Mouse (Mus musculus): ENCODE data around the gene Fa2h. TPM values are rescaled to one million over a fixed set of nuclear protein-coding genes. Genes with fewer than 3 reads are reported as not detected.
"Not testable (repeated sequence)": the region's sequence is repeated elsewhere in the genome, so short reads cannot be mapped to it uniquely, and the experiment has no call there.

Fa2h gene
- polyA plus RNA-seq, 1 experiment from 2014 or later, result not detected

DNA sequence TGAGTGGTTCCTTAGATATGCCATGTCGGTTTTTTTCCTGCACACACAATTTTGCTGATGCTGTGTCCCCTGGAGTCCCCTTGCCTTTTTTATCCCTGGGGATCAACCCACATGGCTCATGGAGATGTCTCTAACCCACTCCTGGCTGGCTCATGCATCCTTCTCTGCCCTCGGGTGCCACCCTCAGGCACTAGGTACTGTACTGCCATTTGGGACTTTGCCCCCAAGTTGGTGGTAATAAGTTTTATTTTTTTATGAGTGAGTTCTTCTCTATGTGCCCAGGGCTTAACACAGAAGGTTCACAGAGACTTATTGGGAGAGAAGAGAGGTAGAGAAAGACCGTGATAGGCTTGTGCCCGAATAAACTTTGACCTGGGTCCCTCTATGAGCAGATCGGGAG is 41.3 kb downstream of the Fa2h start:
- H3K9ac ChIP-seq, result no peak overlapping the region
- H3K36me3 ChIP-seq, result no peaks in the 10 kb centered on the region
- no peak for ATAC-seq (ENCODE audit: low FRiP score, low read depth)
- H3K27me3 ChIP-seq (replicated peaks), result no peaks in the 10 kb centered on the region
- no peak overlapping the region for H3K4me2 ChIP-seq (replicated peaks)
- no peaks in the 10 kb centered on the region for H3K4me1 ChIP-seq
- no peak overlapping the region for H3K27ac ChIP-seq
- 89% methylated on average over 5 of the region's 5 CpGs for WGBS
- H3K4me3 ChIP-seq, result no peak overlapping the region
- H3K9me3 ChIP-seq, result no peaks in the 10 kb centered on the region

DNA sequence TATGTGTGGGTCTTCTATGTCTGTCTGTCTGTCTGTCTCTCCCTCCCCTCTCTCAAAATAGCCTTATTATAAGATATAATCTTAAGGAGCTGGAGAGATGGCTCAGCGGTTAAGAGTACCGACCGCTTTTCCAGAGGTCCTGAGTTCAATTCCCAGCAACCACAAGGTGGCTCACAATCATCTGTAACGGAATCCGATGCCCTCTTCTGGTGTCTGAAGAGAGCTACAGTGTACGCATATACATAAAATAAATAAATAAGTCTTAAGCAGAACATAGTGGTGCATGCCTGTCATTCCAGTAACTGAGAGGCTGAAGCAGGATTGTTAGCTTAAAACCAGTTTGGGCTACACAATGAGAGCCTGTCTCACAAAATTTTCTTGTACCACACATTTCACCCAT is 43.0 kb downstream of the Fa2h start:
- no peak for ATAC-seq (ENCODE audit: low FRiP score, low read depth)
- Histone ChIP-seq H3K9ac (no peak overlapping the region), H3K27ac (no peak overlapping the region), H3K9me3 (no peaks in the 10 kb centered on the region), H3K4me3 (no peak overlapping the region), H3K36me3 (no peaks in the 10 kb centered on the region), H3K4me1 (no peaks in the 10 kb centered on the region), H3K27me3 (replicated peaks) (no peaks in the 10 kb centered on the region), H3K4me2 (replicated peaks) (no peak overlapping the region)
- WGBS, result 89% methylated on average over 6 of the region's 6 CpGs

DNA sequence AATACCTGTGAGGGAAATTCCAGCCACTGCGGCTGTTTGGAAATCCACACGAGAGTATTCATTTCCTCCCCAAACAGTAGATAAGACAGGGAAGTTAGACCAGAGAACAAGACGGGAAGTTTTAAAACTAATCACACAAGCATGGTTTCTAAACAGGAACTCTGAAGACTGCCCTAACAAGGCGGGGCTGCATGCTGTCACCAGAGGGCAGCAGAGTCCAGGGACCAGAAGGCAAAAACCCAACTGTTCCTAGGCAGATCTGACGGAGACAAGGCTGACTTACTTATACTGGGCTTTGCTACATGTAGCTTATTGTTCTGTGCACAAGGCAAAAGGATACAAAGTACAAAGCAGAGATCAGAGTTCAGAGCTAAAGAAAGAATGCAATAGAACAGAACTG is 50.4 kb downstream of the Fa2h start:
- Histone ChIP-seq H3K27ac (no peak overlapping the region), H3K36me3 (no peaks in the 10 kb centered on the region), H3K4me1 (no peaks in the 10 kb centered on the region), H3K9ac (no peak overlapping the region), H3K27me3 (replicated peaks) (peaks cover 5% of the 10 kb centered on the region; the same call in 1 of the 2 replicates), H3K4me3 (no peak overlapping the region), H3K9me3 (no peaks in the 10 kb centered on the region), H3K4me2 (replicated peaks) (no peak overlapping the region)
- ATAC-seq (ENCODE audit: low FRiP score, low read depth), result no peak
- WGBS, result 23% methylated on average over 5 of the region's 5 CpGs

DNA sequence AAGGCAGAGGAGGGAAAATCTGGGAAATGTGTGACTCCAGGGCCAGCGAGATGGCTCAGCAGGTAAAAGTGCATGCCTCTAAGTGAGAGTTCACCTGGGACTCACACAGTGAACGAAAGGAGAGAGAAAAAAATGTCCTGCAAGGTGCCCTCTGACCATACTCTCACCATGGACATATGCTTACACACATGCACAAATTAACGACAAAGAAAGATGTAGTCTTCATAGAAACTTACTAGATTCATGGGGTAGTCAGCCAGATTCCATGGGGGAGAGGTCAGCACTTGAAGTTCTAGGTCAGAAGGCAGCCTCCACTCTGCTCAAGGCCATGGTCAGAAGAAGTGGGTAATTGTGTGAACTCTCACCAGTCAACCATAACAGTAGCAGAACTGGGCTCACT is 53.4 kb downstream of the Fa2h start:
- 68% methylated on average over 3 of the region's 3 CpGs for WGBS
- Histone ChIP-seq H3K9ac (no peak overlapping the region), H3K27ac (no peak overlapping the region), H3K4me3 (no peak overlapping the region), H3K36me3 (no peaks in the 10 kb centered on the region), H3K9me3 (no peaks in the 10 kb centered on the region), H3K4me2 (replicated peaks) (no peak overlapping the region), H3K27me3 (replicated peaks) (peaks cover 12% of the 10 kb centered on the region), H3K4me1 (0 out of 2 replicates have a peak, but pooled peaks cover 5% of the 10 kb centered on the region)
- ATAC-seq (ENCODE audit: low FRiP score, low read depth), result no peak

DNA sequence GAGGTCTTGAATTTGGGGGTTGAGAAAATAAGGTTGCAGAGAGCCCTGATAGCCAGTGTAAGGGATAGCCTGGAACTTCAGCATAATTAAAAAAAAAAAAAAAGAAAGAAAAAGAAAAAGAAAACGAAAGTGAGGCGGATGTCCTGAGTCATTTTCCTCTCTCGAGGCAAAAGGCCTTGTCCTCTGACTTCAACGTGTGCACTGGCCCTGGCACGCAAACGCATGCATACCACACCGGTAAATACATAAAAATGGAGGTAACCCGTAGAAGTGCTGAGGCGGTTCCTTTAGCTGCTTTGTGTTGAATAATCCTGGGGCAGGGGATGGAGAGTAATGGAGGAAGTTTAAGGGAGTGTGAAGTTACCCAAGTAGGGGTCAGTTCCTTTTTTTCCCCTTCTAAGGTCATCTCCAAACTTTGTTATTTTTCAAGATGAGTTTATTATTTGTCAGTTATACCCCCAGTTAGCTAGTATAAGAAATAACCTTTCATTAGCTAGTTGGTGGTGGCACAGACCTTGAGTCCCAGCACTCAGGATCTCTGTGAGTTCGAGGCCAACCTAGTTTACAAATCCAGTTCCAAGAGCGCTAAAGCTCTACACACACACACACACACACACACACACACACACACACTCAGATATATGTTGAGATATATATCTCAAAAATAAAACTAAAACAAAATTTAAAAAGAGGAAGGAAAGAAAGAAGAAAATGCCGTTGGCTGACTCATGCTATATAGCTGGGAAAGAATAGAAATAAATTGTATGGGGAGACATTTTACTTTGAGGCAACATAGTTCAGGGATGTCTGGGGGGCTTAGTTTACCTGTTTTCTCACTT is 55.0 kb downstream of the Fa2h start:
- WGBS, result 52% methylated on average over 12 of the region's 12 CpGs

DNA sequence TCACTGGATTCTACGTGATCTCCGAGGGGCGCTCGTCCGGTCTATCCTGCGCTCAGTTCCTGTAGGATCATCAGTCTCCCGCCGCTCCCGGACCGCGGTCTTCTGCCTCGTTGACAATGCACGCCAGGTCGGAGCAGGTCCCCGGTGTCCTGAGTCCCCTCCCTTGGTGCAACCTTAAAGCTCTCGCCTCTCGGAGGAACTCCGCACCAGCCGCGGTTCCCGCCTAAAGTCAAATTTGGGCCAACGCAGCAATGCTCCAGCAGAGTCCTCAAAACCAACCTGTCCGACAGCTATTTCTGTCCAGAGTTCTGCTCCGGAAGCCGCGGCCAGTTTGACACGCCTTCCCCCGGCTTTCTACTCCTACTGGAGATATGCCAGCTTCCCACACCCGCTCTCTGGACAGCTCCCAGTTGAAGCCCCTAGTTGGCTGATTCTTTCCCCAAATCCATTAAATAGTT is 55.7 kb downstream of the Fa2h start, which contains the start of gene Mlkl:
Gene Mlkl (minus strand): TSS at position 288 of the 458 bp plus-strand sequence.
- Histone ChIP-seq H3K4me3 (peak within 1 kb of the TSS; percentile 39), H3K36me3 (no peaks in the 10 kb centered on the region), H3K27ac (no peak within 1 kb of the TSS), H3K4me2 (replicated peaks) (peak within 1 kb of the TSS; percentile 81), H3K4me1 (0 out of 2 replicates have a peak, but pooled peaks cover 5% of the 10 kb centered on the region), H3K27me3 (replicated peaks) (peaks cover 12% of the 10 kb centered on the region), H3K9ac (peak within 1 kb of the TSS; percentile 44; the same call in 1 of the 2 replicates), H3K9me3 (no peaks in the 10 kb centered on the region)
- ATAC-seq (ENCODE audit: low FRiP score, low read depth), result no peak
- WGBS, result 1% methylated on average over 29 of the region's 29 CpGs

More for the DNA sequence above, 55.0 kb downstream of the Fa2h start:
- Histone ChIP-seq H3K4me2 (replicated peaks) (peak overlapping the region; percentile 81), H3K9ac (0 out of 2 replicates have a peak overlapping the region, but pooled peaks have one; percentile 44), H3K4me1 (0 out of 2 replicates have a peak, but pooled peaks cover 5% of the 10 kb centered on the region), H3K9me3 (no peaks in the 10 kb centered on the region), H3K36me3 (no peaks in the 10 kb centered on the region), H3K4me3 (no peak overlapping the region), H3K27ac (no peak overlapping the region), H3K27me3 (replicated peaks) (peaks cover 12% of the 10 kb centered on the region)
- no peak for ATAC-seq (ENCODE audit: low FRiP score, low read depth)

DNA sequence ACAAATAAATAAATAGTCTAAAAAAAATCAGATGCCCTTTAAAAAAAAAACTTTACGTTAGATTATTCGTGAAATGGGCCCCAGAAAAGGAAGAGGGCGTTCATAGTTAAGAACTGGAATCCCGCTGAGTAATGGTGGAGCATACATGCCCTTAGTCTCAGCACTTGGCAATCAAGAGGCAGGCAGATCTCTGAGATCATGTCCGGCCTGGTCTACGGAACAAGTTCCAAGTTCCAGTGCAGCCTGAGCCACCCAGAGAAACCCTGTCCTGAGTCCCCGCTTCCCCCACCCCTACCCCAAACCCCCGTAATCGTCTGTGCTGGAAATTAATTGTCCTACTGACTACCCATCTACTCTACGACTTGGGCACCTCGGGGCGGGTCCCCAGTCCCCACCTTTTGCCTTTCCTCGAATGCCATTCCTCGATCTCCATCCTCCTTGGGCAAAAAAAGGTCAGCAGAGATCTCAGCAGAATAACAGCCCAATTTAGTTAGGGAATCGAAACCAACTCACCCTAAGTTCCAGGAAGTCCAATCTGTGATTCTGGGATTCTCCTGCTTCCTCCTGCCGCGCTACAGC is 56.2 kb downstream of the Fa2h start:
- Histone ChIP-seq H3K4me1 (0 out of 2 replicates have a peak, but pooled peaks cover 5% of the 10 kb centered on the region), H3K27ac (no peak overlapping the region), H3K36me3 (no peaks in the 10 kb centered on the region), H3K9ac (0 out of 2 replicates have a peak overlapping the region, but pooled peaks have one; percentile 44), H3K27me3 (replicated peaks) (peaks cover 12% of the 10 kb centered on the region), H3K4me3 (peak overlapping the region; percentile 39), H3K4me2 (replicated peaks) (peak overlapping the region; percentile 81), H3K9me3 (no peaks in the 10 kb centered on the region)
- ATAC-seq (ENCODE audit: low FRiP score, low read depth), result no peak
- WGBS, result 30% methylated on average over 17 of the region's 17 CpGs

DNA sequence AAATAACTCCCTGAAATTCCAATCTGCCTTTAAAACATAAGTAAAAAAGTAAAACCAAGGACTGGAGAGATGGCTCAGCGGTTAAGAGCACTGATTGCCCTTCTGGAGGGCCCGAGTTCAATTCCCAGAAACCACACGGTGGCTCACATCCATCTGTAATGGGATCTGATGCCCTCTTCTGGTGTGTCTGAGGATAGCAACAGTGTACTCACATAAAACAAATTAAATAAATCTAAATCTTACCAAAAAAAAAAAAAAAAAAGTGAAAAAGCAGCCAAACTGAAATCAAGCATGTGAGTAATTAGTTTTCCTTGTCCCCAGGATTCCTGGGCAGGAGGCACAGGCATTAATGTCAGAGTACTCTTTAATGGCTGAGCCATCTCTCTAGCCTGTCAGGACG is 56.9 kb downstream of the Fa2h start:
- Histone ChIP-seq H3K9ac (no peak overlapping the region), H3K36me3 (no peaks in the 10 kb centered on the region), H3K27ac (no peak overlapping the region), H3K4me2 (replicated peaks) (no peak overlapping the region), H3K9me3 (no peaks in the 10 kb centered on the region), H3K4me1 (0 out of 2 replicates have a peak, but pooled peaks cover 5% of the 10 kb centered on the region), H3K4me3 (no peak overlapping the region), H3K27me3 (replicated peaks) (peaks cover 12% of the 10 kb centered on the region)
- no peak for ATAC-seq (ENCODE audit: low FRiP score, low read depth)
- 77% methylated on average over 4 of the region's 4 CpGs for WGBS

DNA sequence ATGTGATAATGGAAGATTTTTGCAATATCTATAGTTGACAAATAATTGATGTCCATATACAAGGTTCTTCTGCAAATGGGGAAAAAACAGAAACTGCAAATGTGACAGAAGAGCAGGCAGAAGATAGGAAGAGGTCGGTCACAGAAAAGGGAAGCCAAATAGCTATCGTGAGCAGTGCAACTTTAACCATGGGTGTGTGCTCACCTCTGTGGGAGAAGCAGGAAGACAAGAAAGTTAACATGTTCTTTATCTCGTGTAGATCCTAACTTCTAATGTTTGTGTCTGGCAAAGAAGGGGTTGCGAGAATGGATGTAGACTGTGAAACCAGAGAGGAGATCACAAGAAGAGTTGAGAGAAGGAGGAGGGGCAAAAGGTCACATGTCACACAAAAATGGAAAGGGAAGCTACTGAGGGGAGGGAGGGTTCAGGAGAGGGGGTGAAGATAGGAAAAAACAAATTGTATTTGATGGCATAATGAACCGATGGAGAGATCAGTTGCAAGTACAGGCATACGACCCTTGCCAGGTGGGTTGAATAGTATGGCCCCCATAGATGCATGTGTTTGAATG is 68.3 kb downstream of the Fa2h start:
- ATAC-seq (ENCODE audit: low FRiP score, low read depth), result no peak
- H3K27me3 ChIP-seq (replicated peaks), result no peaks in the 10 kb centered on the region
- no peaks in the 10 kb centered on the region for H3K9me3 ChIP-seq
- H3K4me1 ChIP-seq, result no peaks in the 10 kb centered on the region
- H3K27ac ChIP-seq, result no peak overlapping the region
- no peak overlapping the region for H3K4me3 ChIP-seq
- no peak overlapping the region for H3K4me2 ChIP-seq (replicated peaks)
- 84% methylated on average over 6 of the region's 6 CpGs for WGBS
- no peak overlapping the region for H3K9ac ChIP-seq
- no peaks in the 10 kb centered on the region for H3K36me3 ChIP-seq

DNA sequence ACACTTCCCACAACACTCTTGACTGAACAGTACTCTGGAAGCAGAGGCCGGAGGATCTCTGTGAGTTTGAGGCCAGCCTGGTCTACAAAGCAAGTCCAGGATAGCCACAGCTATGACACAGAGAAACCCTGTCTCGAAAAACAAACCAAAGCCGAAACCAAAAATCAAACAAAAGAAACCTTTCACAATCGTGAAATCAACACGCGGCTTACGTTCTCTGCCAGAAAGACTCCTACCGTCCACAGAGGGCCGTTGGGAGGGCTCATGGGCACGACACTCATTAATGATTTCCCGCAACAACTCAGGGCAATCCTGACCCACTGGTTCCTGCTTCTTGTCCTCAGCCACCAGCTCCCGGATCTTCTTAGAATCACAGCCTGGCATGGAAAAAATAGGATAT is 78.9 kb downstream of the Fa2h start:
- no peaks in the 10 kb centered on the region for H3K4me1 ChIP-seq
- 87% methylated on average over 12 of the region's 12 CpGs for WGBS
- no peaks in the 10 kb centered on the region for H3K36me3 ChIP-seq

DNA sequence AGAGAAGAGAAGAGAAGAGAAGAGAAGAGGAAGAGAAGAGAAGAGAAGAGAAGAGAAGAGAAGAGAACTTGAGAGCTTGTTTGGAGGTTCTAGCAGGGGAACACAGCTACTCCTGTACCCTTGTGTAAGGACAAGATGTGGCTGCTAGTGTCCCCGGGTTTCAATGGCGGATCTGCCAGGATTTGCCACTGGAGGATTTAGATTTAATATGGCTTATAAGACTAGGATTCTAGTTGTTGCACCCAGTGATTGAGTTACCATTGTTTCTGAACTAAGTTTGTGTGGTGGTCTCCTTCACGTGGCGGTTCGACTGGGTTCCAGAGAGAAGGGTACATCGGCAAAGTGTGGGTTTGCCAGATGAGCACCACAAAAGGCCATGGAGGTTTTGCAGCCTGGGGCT is 79.7 kb downstream of the Fa2h start:
- not testable (repeated sequence) for H3K27me3 ChIP-seq (replicated peaks); H3K4me2 ChIP-seq (replicated peaks); H3K4me3 ChIP-seq; H3K36me3 ChIP-seq; H3K9me3 ChIP-seq; ATAC-seq (ENCODE audit: low FRiP score, low read depth); H3K27ac ChIP-seq; H3K9ac ChIP-seq; H3K4me1 ChIP-seq
- 94% methylated on average over 6 of the region's 6 CpGs for WGBS

More for the DNA sequence above, 78.9 kb downstream of the Fa2h start:
- no peak overlapping the region for H3K4me3 ChIP-seq
- H3K9me3 ChIP-seq, result no peaks in the 10 kb centered on the region
- ATAC-seq (ENCODE audit: low FRiP score, low read depth), result no peak
- H3K27ac ChIP-seq, result no peak overlapping the region
- no peak overlapping the region for H3K4me2 ChIP-seq (replicated peaks)
- no peaks in the 10 kb centered on the region for H3K27me3 ChIP-seq (replicated peaks)
- no peak overlapping the region for H3K9ac ChIP-seq

DNA sequence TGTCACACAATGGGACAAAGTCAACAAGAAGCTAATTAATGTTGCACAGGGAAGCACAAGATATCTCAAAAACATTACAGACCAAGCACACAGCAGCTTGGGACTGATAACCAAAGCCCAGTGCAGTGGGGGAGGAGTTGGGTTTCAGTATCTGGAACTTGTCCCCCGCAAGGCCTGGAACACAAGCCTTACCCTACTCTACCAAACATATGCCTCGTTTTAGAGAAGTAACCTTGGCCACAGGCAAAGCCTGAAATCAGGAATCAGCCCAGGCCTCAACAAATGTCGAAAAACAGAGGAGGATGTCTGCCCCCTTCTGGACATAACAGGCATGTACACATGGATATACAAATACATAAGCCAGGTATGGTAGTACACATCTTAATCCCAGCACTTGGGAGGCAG is 80.9 kb downstream of the Fa2h start:
- no peak overlapping the region for H3K4me3 ChIP-seq
- no peak overlapping the region for H3K9ac ChIP-seq
- H3K9me3 ChIP-seq, result no peaks in the 10 kb centered on the region
- ATAC-seq (ENCODE audit: low FRiP score, low read depth), result no peak
- no peaks in the 10 kb centered on the region for H3K4me1 ChIP-seq
- H3K36me3 ChIP-seq, result no peaks in the 10 kb centered on the region
- no peak overlapping the region for H3K27ac ChIP-seq
- H3K27me3 ChIP-seq (replicated peaks), result no peaks in the 10 kb centered on the region
- H3K4me2 ChIP-seq (replicated peaks), result no peak overlapping the region
- WGBS, result 78% methylated on average over 3 of the region's 3 CpGs

All from neural tube, embryonic 12.5 days (tissue).